Mouse (Mus musculus) ovary, adult 10 weeks (tissue): Measurements from ENCODE around the gene Tesc. TPM values are rescaled to one million over a fixed set of nuclear protein-coding genes. Genes with fewer than 3 reads are reported as not detected.

Experiments
- polyA plus RNA-seq: library from polyadenylated mRNA; stranded (reverse); fragments of 350-450 nt; fragmentation: Illumina TruSeq; extraction: RNeasy Lipid Tissue Mini Kit (QIAGEN cat#74804); gene quantifications from one replicate; pipeline ENCODE4 v1.2.3, GENCODE M21; 2014

The Tesc gene
- not detected for polyA plus RNA-seq

DNA sequence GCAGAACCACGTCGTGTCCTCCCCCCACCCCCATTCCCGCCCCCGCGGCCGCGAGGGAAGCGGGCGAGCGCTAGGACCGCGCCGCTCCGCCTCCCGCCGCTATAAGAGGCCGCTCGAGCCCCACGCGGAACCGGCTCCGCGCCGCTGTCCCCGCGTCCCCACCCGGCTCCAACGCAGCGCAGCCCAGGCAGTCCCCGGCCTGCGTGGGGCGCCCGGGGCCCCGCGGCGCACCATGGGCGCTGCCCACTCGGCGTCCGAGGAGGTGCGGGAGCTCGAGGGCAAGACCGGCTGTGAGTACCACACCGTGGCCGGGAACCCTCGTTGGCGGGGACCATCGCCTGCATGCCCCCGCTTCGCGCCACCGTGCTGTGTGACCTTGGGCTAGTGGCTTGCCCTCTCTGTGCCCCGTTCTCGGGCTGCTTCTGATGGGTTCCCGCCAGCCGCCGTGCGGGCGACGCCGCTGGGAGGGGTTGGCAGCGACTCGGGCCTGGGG lies at the start of gene Tesc:
Tesc (plus strand) TSS at position 46 of the 493 bp plus-strand sequence.

Other genes with a start within 250 kb of the Tesc start
- 0.31 TPM for gene Nos1, start 246.7 kb upstream of the Tesc start, polyA plus RNA-seq
- 40.3 TPM for gene Fbxo21, start 51.0 kb upstream of the Tesc start, polyA plus RNA-seq
- gene Fbxw8, start 127.7 kb downstream of the Tesc start, polyA plus RNA-seq = 1.3 TPM
- 0.11 TPM for gene Hrk, start 136.9 kb downstream of the Tesc start, polyA plus RNA-seq
- gene Rnft2, start 217.4 kb downstream of the Tesc start, polyA plus RNA-seq = not detected
- gene 2410131K14Rik, start 217.5 kb downstream of the Tesc start, polyA plus RNA-seq = 5.1 TPM